Comparison of ENCODE assay signal across 21 mouse cellular contexts in the genomic region with DNA sequence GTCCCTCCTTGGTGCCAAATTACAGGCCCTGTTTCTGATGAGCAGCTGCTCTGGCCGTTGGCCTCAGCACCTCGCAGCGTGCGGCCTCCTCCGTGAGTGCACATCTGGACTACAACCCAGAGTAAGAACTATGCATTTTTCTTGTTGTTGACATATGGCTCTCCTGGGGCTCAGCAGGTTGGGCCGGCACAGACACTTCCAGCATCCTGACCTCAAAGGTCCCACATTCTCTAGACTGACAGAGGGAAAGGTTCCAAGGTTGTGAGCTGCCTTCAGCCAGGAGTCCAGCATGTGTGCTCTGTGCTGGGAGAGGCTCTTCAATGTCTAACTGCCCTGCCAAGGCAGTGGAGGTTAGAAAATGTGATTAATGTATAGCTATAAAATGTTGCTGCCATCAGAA. TPM values are rescaled to one million over a fixed set of nuclear protein-coding genes. Genes with fewer than 3 reads are reported as not detected.
DNase-seq lines count a peak whose midpoint lies in the region; ATAC-seq and TF ChIP-seq lines count a peak whose summit lies in the region.
"Had no signal": no experiment of that assay in that cellular context is flagged by ENCODE, and none has a peak within 500 bp of the region (broad histone marks: within the 10 kb centered on the region; RNA-seq: fewer than 3 reads in every experiment).

No protein-coding gene starts in this region.

- H3K4me2 ChIP-seq in kidney, postnatal 0 days (ENCODE audit: low read length) = no peak overlapping the region
- no peak overlapping the region for H3K4me2 ChIP-seq in embryonic facial prominence, embryonic 13.5 days
- no peak overlapping the region for H3K4me2 ChIP-seq in neural tube, embryonic 11.5 days (ENCODE audit: low read depth)
- H3K4me2 ChIP-seq in hindbrain, embryonic 14.5 days (replicated peaks) = no peak overlapping the region
- H3K4me2 ChIP-seq: hindbrain, embryonic 15.5 days; midbrain, embryonic 13.5 days had no signal

- WGBS in kidney, postnatal 0 days = 31% methylated on average over 6 of the region's 6 CpGs
- WGBS in embryonic facial prominence, embryonic 13.5 days = 58% methylated on average over 6 of the region's 6 CpGs
- WGBS in neural tube, embryonic 11.5 days = 38% methylated on average over 6 of the region's 6 CpGs
- WGBS in hindbrain, embryonic 14.5 days = 61% methylated on average over 6 of the region's 6 CpGs

- TF ChIP-seq CTCF in kidney, postnatal 0 days (IDR thresholded peaks at IDR 0.05; ENCODE audit: low read depth) = no peak

- H3K4me1 ChIP-seq in kidney, postnatal 0 days (replicated peaks; ENCODE audit: insufficient read depth, low read length) = no peaks in the 10 kb centered on the region
- H3K4me1 ChIP-seq in embryonic facial prominence, embryonic 13.5 days = 0 out of 2 replicates have a peak, but pooled peaks cover 2% of the 10 kb centered on the region
- peaks cover 12% of the 10 kb centered on the region for H3K4me1 ChIP-seq in neural tube, embryonic 11.5 days (ENCODE audit: control insufficient read depth, insufficient read depth, low read length)
- H3K4me1 ChIP-seq in hindbrain, embryonic 14.5 days (replicated peaks; ENCODE audit: control insufficient read depth, insufficient read depth, low read length) = 0 out of 2 replicates have a peak, but pooled peaks cover 10% of the 10 kb centered on the region

- no peaks in the 10 kb centered on the region for H3K9me3 ChIP-seq in kidney, postnatal 0 days (replicated peaks; ENCODE audit: low read length)
- no peaks in the 10 kb centered on the region for H3K9me3 ChIP-seq in embryonic facial prominence, embryonic 13.5 days
- H3K9me3 ChIP-seq in neural tube, embryonic 11.5 days (ENCODE audit: control insufficient read depth, low read length) = no peaks in the 10 kb centered on the region
- H3K9me3 ChIP-seq in hindbrain, embryonic 14.5 days (ENCODE audit: control insufficient read depth, low read length) = no peaks in the 10 kb centered on the region
- H3K9me3 ChIP-seq: G1E; hindbrain, embryonic 15.5 days; midbrain, embryonic 13.5 days had no signal

- no peak overlapping the region for H3K4me3 ChIP-seq in kidney, postnatal 0 days (replicated peaks; ENCODE audit: low read depth, low read length)
- H3K4me3 ChIP-seq in embryonic facial prominence, embryonic 13.5 days = no peak overlapping the region
- H3K4me3 ChIP-seq in neural tube, embryonic 11.5 days (ENCODE audit: low read depth, low read length) = no peak overlapping the region
- no peak overlapping the region for H3K4me3 ChIP-seq in hindbrain, embryonic 14.5 days (replicated peaks; ENCODE audit: low read length)
- H3K4me3 ChIP-seq: hindbrain, embryonic 15.5 days; midbrain, embryonic 13.5 days; myocyte had no signal

- H3K27me3 ChIP-seq in kidney, postnatal 0 days (ENCODE audit: insufficient read depth, low read length) = no peaks in the 10 kb centered on the region
- H3K27me3 ChIP-seq in embryonic facial prominence, embryonic 13.5 days = no peaks in the 10 kb centered on the region
- no peaks in the 10 kb centered on the region for H3K27me3 ChIP-seq in neural tube, embryonic 11.5 days (ENCODE audit: control insufficient read depth, insufficient read depth, low read length)
- H3K27me3 ChIP-seq in hindbrain, embryonic 14.5 days (ENCODE audit: control insufficient read depth, insufficient read depth, low read length) = no peaks in the 10 kb centered on the region
- H3K27me3 ChIP-seq: hindbrain, embryonic 15.5 days; midbrain, embryonic 13.5 days had no signal

- ATAC-seq in kidney, postnatal 0 days (replicated peaks; ENCODE audit: low FRiP score, low read depth) = no peak
- ATAC-seq in embryonic facial prominence, embryonic 13.5 days (ENCODE audit: insufficient number of reproducible peaks, insufficient read depth, low FRiP score, low TSS enrichment, low read depth) = no peak
- no peak for ATAC-seq in neural tube, embryonic 11.5 days (ENCODE audit: insufficient read depth, low FRiP score, low TSS enrichment)
- ATAC-seq in hindbrain, embryonic 14.5 days (ENCODE audit: low FRiP score) = no peak
- ATAC-seq in megakaryocyte, adult 5-6 weeks (ENCODE audit: poor library complexity, severe bottlenecking) = no peak
- ATAC-seq: CD4-positive, CD25-positive, alpha-beta regulatory T cell, adult 4 months; midbrain, embryonic 13.5 days had no signal

- no peak overlapping the region for H3K9ac ChIP-seq in kidney, postnatal 0 days (ENCODE audit: low read depth, low read length)
- H3K9ac ChIP-seq in embryonic facial prominence, embryonic 13.5 days = 0 out of 2 replicates have a peak overlapping the region, but pooled peaks have one; percentile 6
- no peak overlapping the region for H3K9ac ChIP-seq in neural tube, embryonic 11.5 days (ENCODE audit: low read length)
- H3K9ac ChIP-seq in hindbrain, embryonic 14.5 days = no peak overlapping the region
- H3K9ac ChIP-seq: hindbrain, embryonic 15.5 days; midbrain, embryonic 13.5 days had no signal

- DNase-seq in kidney, postnatal 0 days (ENCODE audit: low spot score) = peak; percentile 50
- no peak for DNase-seq in kidney, postnatal 36 days
- DNase-seq in embryo, embryonic 10.5 days (ENCODE audit: low spot score) = peak; percentile 49
- DNase-seq in neural tube, embryonic 11.5 days (ENCODE audit: low spot score) = peak; percentile 28
- no peak for DNase-seq in hindbrain, embryonic 14.5 days (ENCODE audit: low spot score)
- DNase-seq in heart, adult 9 months (ENCODE audit: low spot score in 2 of 2) = no peak
- DNase-seq: cerebellum, adult 9-11 months; gastrocnemius, postnatal 10 days; kidney, adult 2 months; layer of hippocampus, adult 9-11 months; lung, adult 2 months; lung, postnatal 36 days; right cerebral cortex, postnatal 14 days; thymus, postnatal 4 days had no signal

- H3K27ac ChIP-seq in kidney, postnatal 0 days = no peak overlapping the region
- no peak overlapping the region for H3K27ac ChIP-seq in embryonic facial prominence, embryonic 13.5 days
- H3K27ac ChIP-seq in neural tube, embryonic 11.5 days (ENCODE audit: low read depth, low read length) = peak overlapping the region; percentile 45; the same call in 1 of the 2 replicates
- no peak overlapping the region for H3K27ac ChIP-seq in hindbrain, embryonic 14.5 days
- H3K27ac ChIP-seq: hindbrain, embryonic 15.5 days; midbrain, embryonic 13.5 days had no signal

- no peaks in the 10 kb centered on the region for H3K36me3 ChIP-seq in kidney, postnatal 0 days (ENCODE audit: insufficient read depth, low read length)
- H3K36me3 ChIP-seq in embryonic facial prominence, embryonic 13.5 days = no peaks in the 10 kb centered on the region
- H3K36me3 ChIP-seq in neural tube, embryonic 11.5 days (ENCODE audit: control insufficient read depth, insufficient read depth, low read length) = no peaks in the 10 kb centered on the region
- no peaks in the 10 kb centered on the region for H3K36me3 ChIP-seq in hindbrain, embryonic 14.5 days (replicated peaks; ENCODE audit: control insufficient read depth, insufficient read depth)
- H3K36me3 ChIP-seq: G1E; hindbrain, embryonic 15.5 days; midbrain, embryonic 13.5 days had no signal

RNA-seq across cellular contexts. Expression of gene Pyroxd2, which starts 55.2 kb away (rescaled TPM):
- polyA plus RNA-seq in kidney, postnatal 0 days (2015; fragmentation: Nextera tagmentation; extraction: Ambion mirVana) = 11.0 and 14.2 TPM in 2 replicates
- polyA plus RNA-seq in embryonic facial prominence, embryonic 13.5 days (2015; fragmentation: Nextera tagmentation; extraction: Ambion mirVana) = 1.8 and 2.0 TPM in 2 replicates
- 0.95 and 1.1 TPM in 2 replicates for polyA plus RNA-seq in neural tube, embryonic 11.5 days (2014; fragmentation: Nextera tagmentation; extraction: Ambion mirVana)
- 1.6 and 2.9 TPM in 2 replicates for polyA plus RNA-seq in hindbrain, embryonic 14.5 days (2014; fragmentation: Nextera tagmentation; extraction: Ambion mirVana)
- total RNA-seq in megakaryocyte, adult 5-6 weeks (2015) = 0.98 and 1.5 TPM in 2 replicates
- total RNA-seq in megakaryocyte, adult 5-6 weeks (2017) = 0.40 and 2.0 TPM in 2 replicates

Comparison
In these comparisons a context has a peak if more than half of its experiments do, and no peak if none do; other contexts are left out.
1. DNase-seq: peak in kidney, postnatal 0 days (single experiment), embryo, embryonic 10.5 days (single experiment) and neural tube, embryonic 11.5 days (single experiment); none in kidney, postnatal 36 days (0 of 2), hindbrain, embryonic 14.5 days (single experiment) and heart, adult 9 months (0 of 2).